Mouse (Mus musculus): ENCODE results near the gene Katnal1. TPM values are rescaled to one million over a fixed set of nuclear protein-coding genes. Genes with fewer than 3 reads are reported as not detected.

Gene Katnal1
- polyA plus RNA-seq, 1 experiment, result 5.6 TPM

DNA sequence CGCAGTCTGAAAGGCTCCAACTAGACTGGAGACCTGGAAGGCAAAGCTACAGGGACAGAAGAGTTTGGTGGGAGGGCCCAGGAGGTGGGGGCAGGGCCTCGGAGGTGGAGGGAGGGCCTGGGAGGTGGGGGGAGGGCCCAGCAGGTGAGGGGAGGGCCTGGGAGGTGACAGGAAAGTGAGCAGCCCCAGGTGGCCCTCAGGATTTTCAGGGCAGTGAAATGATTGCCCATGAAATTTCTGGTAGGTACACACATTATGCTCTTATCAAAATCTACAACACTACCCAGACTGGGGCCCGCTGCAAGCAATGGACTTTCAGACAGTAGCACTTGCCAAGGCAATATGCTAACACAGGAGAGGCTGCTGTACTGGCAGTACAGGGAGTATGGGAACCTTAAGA, 59.5 kb downstream of the Katnal1 start:
- no peak for DNase-seq
- WGBS, result 91% methylated on average over 3 of the region's 3 CpGs
- Histone ChIP-seq H3K4me1 (replicated peaks; ENCODE audit: control insufficient read depth, insufficient read depth, low read length) (peaks cover 20% of the 10 kb centered on the region), H3K36me3 (ENCODE audit: control insufficient read depth, insufficient read depth, low read length) (no peaks in the 10 kb centered on the region), H3K4me3 (ENCODE audit: control insufficient read depth, insufficient read depth, low read length) (no peak overlapping the region), H3K27ac (ENCODE audit: control insufficient read depth, insufficient read depth, low read length) (no peak overlapping the region), H3K27me3 (ENCODE audit: control insufficient read depth, insufficient read depth, low read length) (no peaks in the 10 kb centered on the region)
- no peak for TF ChIP-seq CTCF (IDR thresholded peaks at IDR 0.05; ENCODE audit: borderline replicate concordance, control insufficient read depth, extremely low read depth, insufficient read depth, low read length, poor library complexity)
- TF ChIP-seq POLR2A (IDR thresholded peaks at IDR 0.05; ENCODE audit: control insufficient read depth, extremely low read depth, insufficient read depth, low read length, poor library complexity), result no peak

DNA sequence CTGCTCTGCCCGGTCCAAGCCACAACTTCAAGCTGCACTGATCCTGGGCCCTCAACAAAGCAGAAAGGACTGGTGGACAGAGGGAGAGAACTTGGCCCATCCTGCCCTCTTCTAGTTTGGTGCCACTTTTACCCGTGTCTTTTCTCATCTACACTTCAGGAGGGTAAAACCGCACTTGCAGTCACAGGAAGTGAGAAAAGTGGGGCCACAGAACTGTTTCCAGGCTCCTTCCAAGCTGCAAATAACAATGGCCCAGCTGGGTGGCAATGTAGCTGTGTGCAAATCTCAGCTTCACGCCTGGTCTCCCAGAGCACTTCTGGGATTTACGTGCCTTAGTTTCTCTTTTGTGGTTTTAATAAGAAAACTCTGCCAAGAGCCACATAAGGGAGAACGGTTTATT, 61.4 kb downstream of the Katnal1 start:
- Histone ChIP-seq H3K4me1 (replicated peaks; ENCODE audit: control insufficient read depth, insufficient read depth, low read length) (peaks cover 20% of the 10 kb centered on the region), H3K4me3 (ENCODE audit: control insufficient read depth, insufficient read depth, low read length) (no peak overlapping the region), H3K36me3 (ENCODE audit: control insufficient read depth, insufficient read depth, low read length) (no peaks in the 10 kb centered on the region), H3K27me3 (ENCODE audit: control insufficient read depth, insufficient read depth, low read length) (no peaks in the 10 kb centered on the region), H3K27ac (ENCODE audit: control insufficient read depth, insufficient read depth, low read length) (peak overlapping the region; percentile 7)
- TF ChIP-seq CTCF (IDR thresholded peaks at IDR 0.05; ENCODE audit: borderline replicate concordance, control insufficient read depth, extremely low read depth, insufficient read depth, low read length, poor library complexity) (no peak), POLR2A (IDR thresholded peaks at IDR 0.05; ENCODE audit: control insufficient read depth, extremely low read depth, insufficient read depth, low read length, poor library complexity) (no peak)
- DNase-seq, result peak; percentile 52
- 16% methylated on average over 6 of the region's 6 CpGs for WGBS

DNA sequence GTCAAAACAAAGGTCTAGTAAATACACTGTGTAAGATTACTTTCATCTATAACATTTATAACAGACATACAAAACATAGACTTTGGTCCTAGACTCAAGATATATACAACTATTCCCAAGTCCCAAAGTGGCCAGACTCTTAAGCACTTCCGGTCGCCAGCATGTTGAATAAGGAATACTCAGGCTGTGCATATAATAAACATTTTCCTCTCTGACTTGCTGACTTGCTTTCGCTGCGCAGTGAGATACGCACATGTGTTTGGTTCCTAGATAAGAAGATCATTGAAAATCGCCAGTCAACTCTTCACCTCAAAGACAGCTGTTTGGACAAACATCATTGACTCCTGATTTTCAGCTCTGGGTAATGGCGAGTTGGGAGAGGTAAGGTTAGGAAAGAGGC, 61.9 kb downstream of the Katnal1 start:
- TF ChIP-seq CTCF (IDR thresholded peaks at IDR 0.05; ENCODE audit: borderline replicate concordance, control insufficient read depth, extremely low read depth, insufficient read depth, low read length, poor library complexity), result no peak
- TF ChIP-seq POLR2A (IDR thresholded peaks at IDR 0.05; ENCODE audit: control insufficient read depth, extremely low read depth, insufficient read depth, low read length, poor library complexity), result no peak
- H3K27ac ChIP-seq (ENCODE audit: control insufficient read depth, insufficient read depth, low read length), result peak overlapping the region; percentile 37
- H3K4me3 ChIP-seq (ENCODE audit: control insufficient read depth, insufficient read depth, low read length), result no peak overlapping the region
- H3K36me3 ChIP-seq (ENCODE audit: control insufficient read depth, insufficient read depth, low read length), result no peaks in the 10 kb centered on the region
- 82% methylated on average over 7 of the region's 7 CpGs for WGBS
- DNase-seq, result no peak
- H3K4me1 ChIP-seq (replicated peaks; ENCODE audit: control insufficient read depth, insufficient read depth, low read length), result peaks cover 20% of the 10 kb centered on the region
- no peaks in the 10 kb centered on the region for H3K27me3 ChIP-seq (ENCODE audit: control insufficient read depth, insufficient read depth, low read length)

DNA sequence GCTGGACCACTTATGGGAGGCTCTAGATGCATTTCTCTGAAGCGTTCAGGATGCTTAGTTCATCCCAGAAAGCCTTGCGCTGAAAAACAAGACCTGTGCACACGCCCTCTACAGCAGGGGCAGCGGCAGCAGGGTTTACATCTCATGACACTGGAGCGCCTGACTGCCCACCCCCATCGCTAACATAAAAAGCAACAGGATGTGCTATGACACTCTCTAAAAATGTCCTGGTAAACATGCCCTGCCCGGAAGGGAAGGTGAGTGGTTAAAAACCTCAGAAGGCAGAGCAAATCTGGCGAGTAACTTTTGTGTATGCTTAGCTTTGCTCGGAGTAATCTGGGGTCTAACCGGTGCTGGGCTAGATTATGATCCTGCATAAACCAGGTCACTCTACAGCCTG, 62.5 kb downstream of the Katnal1 start:
- H3K27me3 ChIP-seq (ENCODE audit: control insufficient read depth, insufficient read depth, low read length), result no peaks in the 10 kb centered on the region
- no peaks in the 10 kb centered on the region for H3K36me3 ChIP-seq (ENCODE audit: control insufficient read depth, insufficient read depth, low read length)
- WGBS, result 15% methylated on average over 10 of the region's 10 CpGs
- peak overlapping the region; percentile 37; the same call in 1 of the 2 replicates for H3K27ac ChIP-seq (ENCODE audit: control insufficient read depth, insufficient read depth, low read length)
- DNase-seq, result peak; percentile 41
- no peak overlapping the region for H3K4me3 ChIP-seq (ENCODE audit: control insufficient read depth, insufficient read depth, low read length)
- peaks cover 20% of the 10 kb centered on the region for H3K4me1 ChIP-seq (replicated peaks; ENCODE audit: control insufficient read depth, insufficient read depth, low read length)
- TF ChIP-seq POLR2A (IDR thresholded peaks at IDR 0.05; ENCODE audit: control insufficient read depth, extremely low read depth, insufficient read depth, low read length, poor library complexity) (no peak), CTCF (IDR thresholded peaks at IDR 0.05; ENCODE audit: borderline replicate concordance, control insufficient read depth, extremely low read depth, insufficient read depth, low read length, poor library complexity) (no peak)

DNA sequence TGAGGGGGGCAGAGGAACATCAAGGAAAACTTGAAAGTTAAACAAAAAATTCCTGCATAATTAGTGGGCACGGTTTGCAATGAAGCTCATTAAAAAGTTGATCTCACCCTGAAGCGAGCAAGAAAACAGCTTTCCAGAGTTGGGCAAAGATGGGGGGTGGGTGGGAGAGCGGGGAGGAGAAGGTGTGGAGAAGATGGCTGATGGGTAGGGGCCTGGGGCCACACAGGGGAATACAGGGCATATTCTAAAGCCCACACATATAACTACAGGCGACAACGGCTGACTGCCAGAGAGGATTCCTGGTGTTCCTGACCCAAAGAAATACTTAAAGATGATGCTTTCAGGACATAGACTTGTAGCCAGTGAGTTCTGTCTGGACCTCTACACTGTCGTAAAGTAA, 65.7 kb downstream of the Katnal1 start:
- Histone ChIP-seq H3K4me3 (ENCODE audit: control insufficient read depth, insufficient read depth, low read length) (no peak overlapping the region), H3K4me1 (replicated peaks; ENCODE audit: control insufficient read depth, insufficient read depth, low read length) (peaks cover 19% of the 10 kb centered on the region), H3K27me3 (ENCODE audit: control insufficient read depth, insufficient read depth, low read length) (no peaks in the 10 kb centered on the region), H3K27ac (ENCODE audit: control insufficient read depth, insufficient read depth, low read length) (no peak overlapping the region), H3K36me3 (ENCODE audit: control insufficient read depth, insufficient read depth, low read length) (no peaks in the 10 kb centered on the region)
- WGBS, result 99% methylated on average over 6 of the region's 6 CpGs
- TF ChIP-seq CTCF (IDR thresholded peaks at IDR 0.05; ENCODE audit: borderline replicate concordance, control insufficient read depth, extremely low read depth, insufficient read depth, low read length, poor library complexity), result no peak
- no peak for TF ChIP-seq POLR2A (IDR thresholded peaks at IDR 0.05; ENCODE audit: control insufficient read depth, extremely low read depth, insufficient read depth, low read length, poor library complexity)
- DNase-seq, result no peak

DNA sequence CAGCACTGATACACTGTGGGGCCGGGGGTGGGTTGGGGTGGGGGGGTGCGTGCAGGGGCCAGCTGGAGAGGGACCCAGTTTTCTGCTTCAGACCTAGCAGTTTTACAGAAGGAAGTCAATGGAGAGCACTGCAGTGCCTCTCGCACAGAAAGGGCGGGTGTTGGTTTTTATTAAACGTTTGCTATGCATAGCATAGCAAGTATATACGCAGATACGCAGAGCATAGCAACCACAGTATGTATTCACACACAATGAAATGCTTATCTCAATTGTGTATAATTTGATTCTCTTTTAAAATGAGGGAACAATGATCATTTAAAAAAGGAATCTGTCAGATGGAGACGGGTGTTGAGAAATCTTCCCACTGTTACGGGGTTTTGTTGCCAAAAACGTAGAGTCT, 66.3 kb downstream of the Katnal1 start:
- H3K4me1 ChIP-seq (replicated peaks; ENCODE audit: control insufficient read depth, insufficient read depth, low read length), result peaks cover 15% of the 10 kb centered on the region
- 89% methylated on average over 10 of the region's 10 CpGs for WGBS
- TF ChIP-seq POLR2A (IDR thresholded peaks at IDR 0.05; ENCODE audit: control insufficient read depth, extremely low read depth, insufficient read depth, low read length, poor library complexity) (no peak), CTCF (IDR thresholded peaks at IDR 0.05; ENCODE audit: borderline replicate concordance, control insufficient read depth, extremely low read depth, insufficient read depth, low read length, poor library complexity) (no peak)
- no peak for DNase-seq
- no peaks in the 10 kb centered on the region for H3K27me3 ChIP-seq (ENCODE audit: control insufficient read depth, insufficient read depth, low read length)
- no peak overlapping the region for H3K4me3 ChIP-seq (ENCODE audit: control insufficient read depth, insufficient read depth, low read length)
- no peak overlapping the region for H3K27ac ChIP-seq (ENCODE audit: control insufficient read depth, insufficient read depth, low read length)
- H3K36me3 ChIP-seq (ENCODE audit: control insufficient read depth, insufficient read depth, low read length), result no peaks in the 10 kb centered on the region

DNA sequence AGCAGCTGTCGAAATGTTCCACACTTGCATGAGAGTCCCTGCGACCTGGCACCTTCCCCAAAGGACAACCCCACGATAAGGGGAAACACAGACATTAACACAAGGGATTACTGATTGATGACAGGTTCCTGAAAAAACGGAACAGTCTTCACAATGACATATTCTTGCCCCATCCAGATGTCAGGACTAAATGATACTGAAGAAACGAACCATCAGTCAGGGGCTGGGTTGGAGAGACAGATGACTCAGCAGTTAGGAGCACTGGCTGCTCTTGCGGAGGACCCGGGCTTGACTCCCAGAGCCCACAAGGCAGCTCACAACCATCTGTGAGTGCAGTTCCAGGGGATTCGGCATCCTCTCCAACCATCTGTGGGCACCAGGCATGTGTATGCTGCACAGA, 67.0 kb downstream of the Katnal1 start:
- 42% methylated on average over 8 of the region's 8 CpGs for WGBS
- Histone ChIP-seq H3K27me3 (ENCODE audit: control insufficient read depth, insufficient read depth, low read length) (no peaks in the 10 kb centered on the region), H3K36me3 (ENCODE audit: control insufficient read depth, insufficient read depth, low read length) (no peaks in the 10 kb centered on the region), H3K4me1 (replicated peaks; ENCODE audit: control insufficient read depth, insufficient read depth, low read length) (peaks cover 8% of the 10 kb centered on the region), H3K4me3 (ENCODE audit: control insufficient read depth, insufficient read depth, low read length) (no peak overlapping the region), H3K27ac (ENCODE audit: control insufficient read depth, insufficient read depth, low read length) (no peak overlapping the region)
- TF ChIP-seq POLR2A (IDR thresholded peaks at IDR 0.05; ENCODE audit: control insufficient read depth, extremely low read depth, insufficient read depth, low read length, poor library complexity), result no peak
- no peak for DNase-seq
